Mouse (Mus musculus): ENCODE measurements around the gene Htr1a.

Htr1a gene

GRCm38 (mm10) chr13:105443339-105443738, at the start of gene Htr1a:
Gene Htr1a, plus strand, starts transcription at chr13:105443639.
- in situ Hi-C loops (cut with MboI; ENCODE audit: unreplicated experiment in 2 of 2) = loop anchor here (5.0 to 25.0 kb wide), 5 partner anchors 1269 to 1669 kb away; no protein-coding TSS in a partner anchor

DNA sequence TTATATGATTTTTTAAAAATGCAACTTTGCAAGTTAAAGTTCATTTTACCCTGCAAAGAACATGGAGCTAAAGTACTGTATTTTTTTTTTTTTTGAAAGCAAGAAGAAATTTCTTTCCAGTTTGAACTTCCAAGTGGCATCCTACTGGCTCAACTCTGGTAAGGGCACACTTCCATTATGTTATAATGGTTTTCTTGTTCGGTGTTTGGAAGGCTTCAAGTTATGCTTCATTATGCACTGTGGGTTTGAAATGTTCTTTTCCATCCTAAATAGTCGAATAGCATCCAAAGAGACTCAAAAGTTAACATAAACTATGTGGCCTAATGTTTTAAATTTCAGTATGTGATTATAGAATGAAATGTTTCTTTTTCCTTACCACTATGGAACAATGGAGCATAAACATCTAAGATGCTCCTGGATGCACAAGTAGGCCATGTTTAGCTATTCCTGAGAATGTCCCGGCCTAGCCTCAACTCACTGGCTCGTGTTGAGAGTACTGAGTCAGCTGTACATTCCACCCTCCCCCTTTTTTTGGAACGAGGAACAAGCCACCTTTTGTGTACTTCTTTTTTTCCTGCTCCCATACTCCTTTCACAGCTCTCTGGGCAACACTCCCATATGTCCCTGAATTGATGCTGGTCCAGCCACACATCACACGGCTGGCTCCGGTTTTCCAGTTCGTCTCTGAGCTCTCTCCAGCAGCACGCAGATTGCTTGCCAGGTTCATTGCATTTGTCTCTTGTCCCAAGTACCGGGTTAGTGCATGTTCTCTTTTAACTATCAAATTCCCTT, 31.7 kb upstream of the Htr1a start:
- in situ Hi-C loops (cut with MboI; ENCODE audit: unreplicated experiment in 2 of 2) = no loop called here

GRCm38 (mm10) chr13:105412327-105412722, 31.1 kb upstream of the Htr1a start:
- in situ Hi-C loops (cut with MboI; ENCODE audit: unreplicated experiment in 2 of 2) = no loop called here

GRCm38 (mm10) chr13:105433141-105433540, 10.3 kb upstream of the Htr1a start:
- in situ Hi-C loops (cut with MboI; ENCODE audit: unreplicated experiment in 2 of 2) = loop anchor here (25.0 kb wide), 3 partner anchors 1279 to 1679 kb away; no protein-coding TSS in a partner anchor

GRCm38 (mm10) chr13:105433630-105434029, 9.8 kb upstream of the Htr1a start:
- in situ Hi-C loops (cut with MboI; ENCODE audit: unreplicated experiment in 2 of 2) = loop anchor here (25.0 kb wide), 3 partner anchors 1279 to 1679 kb away; no protein-coding TSS in a partner anchor

- in situ Hi-C loops (cut with MboI; ENCODE audit: unreplicated experiment in 2 of 2) = loop anchor here (5.0 to 25.0 kb wide), 5 partner anchors 1270 to 1670 kb away; no protein-coding TSS in a partner anchor
Observed at GRCm38 (mm10) chr13:105442576-105442975, 863 bp upstream of the Htr1a start.

- in situ Hi-C loops (cut with MboI; ENCODE audit: unreplicated experiment in 2 of 2) = loop anchor here (5.0 to 25.0 kb wide), 5 partner anchors 1268 to 1668 kb away; no protein-coding TSS in a partner anchor
Observed at GRCm38 (mm10) chr13:105443871-105444237, 415 bp downstream of the Htr1a start.

DNA sequence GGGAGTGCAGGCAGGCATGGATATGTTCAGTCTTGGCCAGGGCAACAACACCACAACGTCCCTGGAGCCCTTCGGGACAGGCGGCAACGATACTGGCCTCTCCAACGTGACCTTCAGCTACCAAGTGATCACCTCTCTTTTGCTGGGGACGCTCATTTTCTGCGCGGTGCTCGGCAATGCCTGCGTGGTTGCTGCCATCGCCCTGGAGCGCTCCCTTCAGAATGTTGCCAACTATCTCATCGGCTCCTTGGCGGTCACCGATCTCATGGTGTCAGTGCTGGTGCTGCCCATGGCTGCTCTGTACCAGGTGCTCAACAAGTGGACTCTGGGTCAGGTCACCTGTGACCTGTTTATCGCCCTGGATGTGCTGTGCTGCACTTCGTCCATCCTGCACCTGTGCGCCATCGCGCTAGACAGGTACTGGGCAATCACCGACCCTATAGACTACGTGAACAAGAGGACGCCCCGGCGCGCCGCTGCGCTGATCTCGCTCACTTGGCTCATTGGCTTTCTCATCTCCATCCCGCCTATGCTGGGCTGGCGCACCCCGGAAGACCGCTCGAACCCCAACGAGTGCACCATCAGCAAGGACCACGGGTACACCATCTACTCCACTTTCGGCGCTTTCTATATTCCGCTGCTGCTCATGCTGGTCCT, 927 bp downstream of the Htr1a start:
- in situ Hi-C loops (cut with MboI; ENCODE audit: unreplicated experiment in 2 of 2) = loop anchor here (5.0 to 25.0 kb wide), 5 partner anchors 1268 to 1668 kb away; no protein-coding TSS in a partner anchor

GRCm38 (mm10) chr13:105444895-105445281, 1.4 kb downstream of the Htr1a start:
- in situ Hi-C loops (cut with MboI; ENCODE audit: unreplicated experiment in 2 of 2) = loop anchor here (5.0 to 25.0 kb wide), 5 partner anchors 1267 to 1667 kb away; no protein-coding TSS in a partner anchor

DNA sequence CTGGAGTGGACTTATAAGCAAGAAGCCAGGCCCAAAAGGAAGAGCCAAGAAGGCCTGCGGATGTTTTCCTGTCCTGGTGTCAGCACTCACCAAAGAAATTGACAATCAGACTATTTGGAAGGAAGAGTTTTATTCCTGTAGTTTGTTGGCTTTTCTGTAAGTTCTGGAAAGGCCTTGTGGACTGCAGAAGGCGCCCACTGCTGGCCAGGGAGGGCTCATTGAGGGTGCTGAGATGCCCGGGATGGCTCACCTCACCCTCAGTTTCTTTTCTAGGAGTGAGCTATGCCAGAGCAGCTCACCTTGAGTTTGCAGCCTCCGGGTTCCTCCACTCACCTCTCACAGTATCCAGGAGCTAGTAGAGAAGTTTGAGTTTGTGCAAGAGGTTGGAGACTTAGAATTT, 2.8 kb downstream of the Htr1a start:
- in situ Hi-C loops (cut with MboI; ENCODE audit: unreplicated experiment in 2 of 2) = loop anchor here (10.0 to 25.0 kb wide), 4 partner anchors 1266 to 1666 kb away; no protein-coding TSS in a partner anchor

GRCm38 (mm10) chr13:105447695-105448094, 4.3 kb downstream of the Htr1a start:
- in situ Hi-C loops (cut with MboI; ENCODE audit: unreplicated experiment in 2 of 2) = loop anchor here (10.0 to 25.0 kb wide), 4 partner anchors 1265 to 1665 kb away; no protein-coding TSS in a partner anchor

GRCm38 (mm10) chr13:105451536-105451935, 8.1 kb downstream of the Htr1a start:
- in situ Hi-C loops (cut with MboI; ENCODE audit: unreplicated experiment in 2 of 2) = no loop called here

Data from v-Abl transformed pro-B cells (cell line).